Mouse (Mus musculus) MEL (cell line): ENCODE results near the gene Hfm1. TPM values are rescaled to one million over a fixed set of nuclear protein-coding genes. Genes with fewer than 3 reads are reported as not detected.

Source experiments
- DNase-seq: peaks from one replicate; pipeline ENCODE4 v3.0.0; 2011; ENCODE audit warnings: low read depth, low spot score
- H3K27ac ChIP-seq: 2 replicates; pipeline ENCODE4 v1.5.1; 2012; ENCODE audit warnings: low read depth, mild to moderate bottlenecking, control low read depth, low read length, moderate library complexity; ENCODE audit not compliant: control insufficient read depth
- H3K27me3 ChIP-seq, 2 experiments: fragments of 150-350 bp in 1 of 2; sonication (generic) in 1 of 2; 2 replicates each; pipeline ENCODE4 v1.6.1; 2012; ENCODE audit warnings: low read length in 2 of 2, mild to moderate bottlenecking in 2 of 2, improper control_type of control experiment in 1 of 2, moderate library complexity in 1 of 2; ENCODE audit not compliant: insufficient read depth in 2 of 2, control insufficient read depth in 1 of 2
- H3K36me3 ChIP-seq, 2 experiments: 2 replicates each; pipeline ENCODE4 v1.6.1; 2012 to 2014; ENCODE audit warnings: low read length in 2 of 2, improper control_type of control experiment in 1 of 2, inconsistent platforms in 1 of 2, mild to moderate bottlenecking in 1 of 2; ENCODE audit not compliant: insufficient read depth in 2 of 2, control insufficient read depth in 1 of 2
- H3K4me1 ChIP-seq, 2 experiments: fragments of 150-350 bp in 1 of 2; sonication (generic) in 1 of 2; 2 replicates each; pipeline ENCODE4 v1.6.1; 2012; ENCODE audit warnings: low read length in 2 of 2, improper control_type of control experiment in 1 of 2, mild to moderate bottlenecking in 1 of 2; ENCODE audit not compliant: insufficient read depth in 2 of 2, control insufficient read depth in 1 of 2
- H3K4me3 ChIP-seq, 2 experiments: fragments of 150-350 bp in 1 of 2; sonication (generic) in 1 of 2; 2 replicates each; pipeline ENCODE4 v1.5.1; 2012; ENCODE audit warnings: low read depth in 2 of 2, low read length in 2 of 2, mild to moderate bottlenecking in 2 of 2, moderate library complexity in 2 of 2, control low read depth in 1 of 2, improper control_type of control experiment in 1 of 2; ENCODE audit not compliant: control insufficient read depth in 1 of 2, insufficient read depth in 1 of 2
- H3K79me2 ChIP-seq: 2 replicates; pipeline ENCODE4 v1.6.1; 2012; ENCODE audit warnings: mild to moderate bottlenecking, low read length, moderate library complexity; ENCODE audit not compliant: control insufficient read depth, poor library complexity, insufficient read depth
- H3K9ac ChIP-seq: 2 replicates; pipeline ENCODE4 v1.6.1; 2012; ENCODE audit warnings: low read depth, mild to moderate bottlenecking, control low read depth, low read length, moderate library complexity; ENCODE audit not compliant: control insufficient read depth, poor library complexity, severe bottlenecking
- H3K9me3 ChIP-seq: fragments of 150-350 bp; sonication (generic); replicated peaks from 2 replicates; pipeline ENCODE4 v1.6.1; 2012; ENCODE audit warnings: mild to moderate bottlenecking, low read length, improper control_type of control experiment, moderate library complexity; ENCODE audit not compliant: insufficient read depth
- CHD1 ChIP-seq: IDR thresholded peaks from 2 replicates; pipeline ENCODE4 v1.6.1; 2012; ENCODE audit warnings: low read depth, mild to moderate bottlenecking, inconsistent platforms, low read length, improper control_type of control experiment
- CHD2 ChIP-seq: IDR thresholded peaks from 2 replicates; pipeline ENCODE4 v1.6.1; 2011; ENCODE audit warnings: low read length, improper control_type of control experiment
- CTCF ChIP-seq, 3 experiments: IDR thresholded peaks in 2 of 3; conservative IDR thresholded peaks in 1 of 3; 2 replicates each; pipeline ENCODE4 v1.5.1; 2011 to 2012; ENCODE audit warnings: low read length in 3 of 3, low read depth in 2 of 3, mild to moderate bottlenecking in 2 of 3, improper control_type of control experiment in 1 of 3, inconsistent platforms in 1 of 3, mixed read lengths in 1 of 3, moderate library complexity in 1 of 3; ENCODE audit not compliant: control insufficient read depth in 1 of 3, insufficient read depth in 1 of 3, poor library complexity in 1 of 3, severe bottlenecking in 1 of 3
- E2F4 ChIP-seq: IDR thresholded peaks from 2 replicates; pipeline ENCODE4 v1.6.1; 2011; ENCODE audit warnings: low read depth, low read length, improper control_type of control experiment, borderline replicate concordance
- ELF1 ChIP-seq: IDR thresholded peaks from 2 replicates; pipeline ENCODE4 v1.6.1; 2014; ENCODE audit warnings: low read depth, mild to moderate bottlenecking, inconsistent platforms, low read length, improper control_type of control experiment, moderate library complexity
- EP300 ChIP-seq, 2 experiments: IDR thresholded peaks; 2 replicates each; pipeline ENCODE4 v1.6.1; 2011; ENCODE audit warnings: improper control_type of control experiment in 2 of 2, low read length in 2 of 2, low read depth in 1 of 2, mild to moderate bottlenecking in 1 of 2
- ETS1 ChIP-seq: IDR thresholded peaks from 2 replicates; pipeline ENCODE4 v1.6.1; 2012; ENCODE audit warnings: low read depth, mild to moderate bottlenecking, inconsistent platforms, low read length, improper control_type of control experiment, moderate library complexity
- GABPA ChIP-seq: IDR thresholded peaks from 2 replicates; pipeline ENCODE4 v1.6.1; 2012; ENCODE audit warnings: low read depth, mild to moderate bottlenecking, inconsistent platforms, low read length, improper control_type of control experiment, moderate library complexity
- JUND ChIP-seq: IDR thresholded peaks from 2 replicates; pipeline ENCODE4 v1.6.1; 2011; ENCODE audit warnings: low read depth, mild to moderate bottlenecking, improper control_type of control experiment, low read length
- KAT2A ChIP-seq: conservative IDR thresholded peaks from 2 replicates; pipeline ENCODE4 v1.6.1; 2012; ENCODE audit warnings: low read depth, low read length, improper control_type of control experiment, inconsistent platforms
- MAFK ChIP-seq: IDR thresholded peaks from 2 replicates; pipeline ENCODE4 v1.6.1; 2011; ENCODE audit warnings: low read depth, mild to moderate bottlenecking, low read length, improper control_type of control experiment, borderline replicate concordance
- MAX ChIP-seq: IDR thresholded peaks from 2 replicates; pipeline ENCODE4 v1.6.1; 2011; ENCODE audit warnings: low read length, improper control_type of control experiment
- MAZ ChIP-seq: IDR thresholded peaks from 2 replicates; pipeline ENCODE4 v1.6.1; 2012; ENCODE audit warnings: low read depth, mild to moderate bottlenecking, inconsistent platforms, low read length, improper control_type of control experiment
- MEF2A ChIP-seq: IDR thresholded peaks from 2 replicates; pipeline ENCODE4 v1.6.1; 2014; ENCODE audit warnings: low read depth, mild to moderate bottlenecking, inconsistent platforms, low read length, improper control_type of control experiment; ENCODE audit not compliant: poor library complexity, insufficient replicate concordance, severe bottlenecking; ENCODE audit errors: extremely low read depth
- MYB ChIP-seq: IDR thresholded peaks from 2 replicates; pipeline ENCODE4 v1.6.1; 2011; ENCODE audit warnings: mild to moderate bottlenecking, low read depth, low read length, improper control_type of control experiment
- MYC ChIP-seq: IDR thresholded peaks from 2 replicates; pipeline ENCODE4 v1.6.1; 2011; ENCODE audit warnings: low read depth, mild to moderate bottlenecking, low read length, improper control_type of control experiment, moderate library complexity
- NELFE ChIP-seq: IDR thresholded peaks from 2 replicates; pipeline ENCODE4 v1.6.1; 2011; ENCODE audit warnings: low read depth, low read length, improper control_type of control experiment
- NRF1 ChIP-seq: IDR thresholded peaks from 2 replicates; pipeline ENCODE4 v1.6.1; 2014; ENCODE audit warnings: low read depth, mild to moderate bottlenecking, inconsistent platforms, low read length, improper control_type of control experiment, moderate library complexity; ENCODE audit not compliant: poor library complexity, insufficient read depth, severe bottlenecking
- POLR2AphosphoS2 ChIP-seq: IDR thresholded peaks from 2 replicates; pipeline ENCODE4 v1.6.1; 2011; ENCODE audit warnings: low read length, improper control_type of control experiment
- POLR2AphosphoS5 ChIP-seq: IDR thresholded peaks from 2 replicates; pipeline ENCODE4 v1.6.1; 2012; ENCODE audit warnings: low read depth, borderline replicate concordance, mild to moderate bottlenecking, inconsistent platforms, low read length, moderate library complexity, mixed read lengths
- RAD21 ChIP-seq: IDR thresholded peaks from 2 replicates; pipeline ENCODE4 v1.6.1; 2011; ENCODE audit warnings: mild to moderate bottlenecking, low read depth, low read length, improper control_type of control experiment
- SIN3A ChIP-seq: IDR thresholded peaks from 2 replicates; pipeline ENCODE4 v1.6.1; 2012; ENCODE audit warnings: low read length, improper control_type of control experiment, inconsistent platforms
- SMC3 ChIP-seq: IDR thresholded peaks from 2 replicates; pipeline ENCODE4 v1.6.1; 2011; ENCODE audit warnings: low read depth, low read length, improper control_type of control experiment
- TBP ChIP-seq: IDR thresholded peaks from 2 replicates; pipeline ENCODE4 v1.8.0; 2011; ENCODE audit warnings: low read depth, low read length, improper control_type of control experiment
- UBTF ChIP-seq: IDR thresholded peaks from 2 replicates; pipeline ENCODE4 v1.6.1; 2012; ENCODE audit warnings: low read depth, mild to moderate bottlenecking, inconsistent platforms, low read length, improper control_type of control experiment, moderate library complexity, borderline replicate concordance; ENCODE audit not compliant: insufficient read depth
- USF2 ChIP-seq, 2 experiments: IDR thresholded peaks; 2 replicates each; pipeline ENCODE4 v1.6.1; 2011 to 2012; ENCODE audit warnings: improper control_type of control experiment in 2 of 2, low read length in 2 of 2, borderline replicate concordance in 1 of 2, inconsistent platforms in 1 of 2, low read depth in 1 of 2, mild to moderate bottlenecking in 1 of 2; ENCODE audit not compliant: insufficient read depth in 1 of 2
- ZKSCAN1 ChIP-seq: IDR thresholded peaks from 2 replicates; pipeline ENCODE4 v1.6.1; 2012; ENCODE audit warnings: low read depth, mild to moderate bottlenecking, inconsistent platforms, low read length, improper control_type of control experiment, moderate library complexity
- ZMIZ1 ChIP-seq: IDR thresholded peaks from 2 replicates; pipeline ENCODE4 v1.6.1; 2012; ENCODE audit warnings: low read depth, mild to moderate bottlenecking, inconsistent platforms, low read length, improper control_type of control experiment, moderate library complexity
- polyA plus RNA-seq, 2 experiments: library from polyadenylated mRNA; stranded (reverse) in 1 of 2; unstranded in 1 of 2; fragments of >175 nt in 1 of 2; fragments of >200 nt in 1 of 2; gene quantifications; 2 replicates each; pipeline versions ENCODE4 v1.2.1 to v1.2.4; 2012; ENCODE audit warnings: low replicate concordance in 2 of 2, low read depth in 1 of 2; ENCODE audit not compliant: insufficient read length in 2 of 2, insufficient read depth in 1 of 2, missing spikeins in 1 of 2
- total RNA-seq: library from RNA; depleted of rRNA; stranded (reverse); fragments of 300-350 nt; gene quantifications from 2 replicates; pipeline ENCODE4 v1.2.3, GENCODE M21; 2012; rRNA removed

Gene Hfm1
- total RNA-seq (not detected in 2 replicates), polyA plus RNA-seq (not detected)

DNA sequence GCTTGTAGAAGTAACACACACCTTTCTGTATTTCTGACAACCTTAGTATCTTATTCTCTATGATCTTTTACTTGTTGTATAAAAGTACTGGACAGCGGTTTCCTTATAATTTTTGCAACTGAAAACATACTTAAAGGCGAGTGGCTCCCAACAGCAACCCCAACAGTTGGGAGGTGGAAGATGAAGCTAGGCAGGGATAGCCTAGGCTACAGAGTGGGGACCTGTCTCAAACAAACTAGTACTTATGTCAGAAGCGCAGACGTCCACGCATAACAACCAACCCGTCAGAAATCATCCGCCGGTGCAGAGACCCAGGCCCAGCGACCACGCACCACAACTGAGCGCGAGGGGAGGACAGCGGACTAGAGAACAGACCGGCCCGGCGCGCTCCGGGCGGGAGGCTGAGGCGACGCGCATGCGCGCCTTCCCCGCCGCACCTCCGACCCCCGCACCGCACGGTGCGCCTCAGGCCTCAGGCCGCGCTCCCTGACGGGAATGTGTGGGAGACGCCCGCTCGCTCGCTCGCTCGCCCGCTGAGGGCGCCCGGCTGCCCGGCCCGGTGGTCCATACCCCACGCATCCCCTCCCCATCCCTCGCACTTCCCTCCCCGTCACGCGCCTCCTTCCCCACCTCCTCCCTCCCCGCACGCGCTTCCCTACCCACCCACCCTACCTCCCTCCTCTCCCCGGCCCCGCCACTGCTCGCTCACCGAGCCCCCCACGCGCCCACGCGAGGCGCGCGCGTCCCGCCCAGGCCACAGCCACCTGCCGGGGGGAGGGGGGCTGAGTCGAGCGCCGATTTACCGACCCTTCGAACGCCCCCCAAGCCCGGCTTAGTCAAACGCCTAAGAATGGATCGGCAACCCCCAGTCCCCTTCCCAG lies at the start of gene Hfm1:
Gene Hfm1, minus strand, starts transcription at position 834 of the 881 bp plus-strand sequence.
- H3K9ac ChIP-seq = no peak within 1 kb of the TSS
- no peaks in the 10 kb centered on the region for H3K79me2 ChIP-seq
- no peak for DNase-seq
- H3K4me3 ChIP-seq = no peak within 1 kb of the TSS
- no peak for TF ChIP-seq ETS1
- TF ChIP-seq MAX = no peak
- TF ChIP-seq MEF2A = no peak
- no peak for TF ChIP-seq USF2 (IDR thresholded peaks at IDR 0.05; ENCODE audit: borderline replicate concordance in 1 of 2, insufficient read depth in 1 of 2, low read depth in 1 of 2, low read length in 2 of 2)
- no peak for TF ChIP-seq SIN3A
- no peak for TF ChIP-seq MAFK
- no peak for TF ChIP-seq GABPA
- TF ChIP-seq SMC3 = no peak
- TF ChIP-seq RAD21 = no peak
- TF ChIP-seq ZKSCAN1 = no peak
- no peak for TF ChIP-seq UBTF
- no peak for TF ChIP-seq ZMIZ1
- TF ChIP-seq KAT2A = no peak
- TF ChIP-seq MYC = no peak
- no peak for TF ChIP-seq CHD1
- no peak for TF ChIP-seq MYB
- no peak for TF ChIP-seq ELF1
- H3K36me3 ChIP-seq = no peaks in the 10 kb centered on the region
- no peak within 1 kb of the TSS for H3K27ac ChIP-seq
- no peaks in the 10 kb centered on the region for H3K9me3 ChIP-seq
- peaks cover 0 to 2% of the 10 kb centered on the region in 2 experiments; a peak in 1 of 4 replicates for H3K27me3 ChIP-seq
- H3K4me1 ChIP-seq = peaks cover 0 to 2% of the 10 kb centered on the region in 2 experiments; a peak in 2 of 4 replicates

DNA sequence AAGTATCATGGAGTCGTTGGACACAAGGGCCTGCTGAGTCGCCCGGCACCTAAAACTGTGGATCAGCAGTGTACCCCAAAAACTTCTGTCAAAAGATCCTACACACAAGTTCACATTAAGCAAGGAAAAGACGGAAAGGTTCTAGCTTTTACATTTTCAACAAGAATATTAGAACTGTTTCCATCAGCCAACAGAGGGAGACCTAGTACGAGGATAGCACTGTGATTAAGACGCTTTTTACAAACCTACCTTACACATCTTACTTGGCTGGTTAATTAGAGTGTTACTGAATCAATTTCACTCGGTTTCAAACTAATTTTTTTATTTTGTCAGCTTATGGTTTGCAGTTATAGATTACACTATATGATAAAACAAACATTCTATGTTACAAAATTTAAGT lies 47.8 kb upstream of the Hfm1 start:
- no peak overlapping the region for H3K4me3 ChIP-seq
- H3K27me3 ChIP-seq = no peaks in the 10 kb centered on the region
- H3K9ac ChIP-seq = no peak overlapping the region
- no peaks in the 10 kb centered on the region; the same call in 1 of the 2 replicates for H3K79me2 ChIP-seq
- no peak for DNase-seq
- no peaks in the 10 kb centered on the region for H3K9me3 ChIP-seq
- peaks cover 0 to 53% of the 10 kb centered on the region in 2 experiments; a peak in 2 of 4 replicates for H3K36me3 ChIP-seq
- H3K27ac ChIP-seq = no peak overlapping the region
- no peaks in the 10 kb centered on the region for H3K4me1 ChIP-seq
- no peak for TF ChIP-seq POLR2AphosphoS2
- no peak for TF ChIP-seq ELF1
- no peak for TF ChIP-seq EP300 (IDR thresholded peaks at IDR 0.05; ENCODE audit: low read depth in 1 of 2, low read length in 2 of 2)
- TF ChIP-seq CHD2 = no peak
- no peak for TF ChIP-seq NELFE
- TF ChIP-seq CHD1 = no peak
- TF ChIP-seq CTCF (IDR thresholded peaks at IDR 0.05 in 2 of 3, conservative IDR thresholded peaks at IDR 0.05 in 1 of 3; ENCODE audit: control insufficient read depth in 1 of 3, insufficient read depth in 1 of 3, low read depth in 2 of 3, low read length in 3 of 3, poor library complexity in 1 of 3, severe bottlenecking in 1 of 3) = no peak
- no peak for TF ChIP-seq MAFK
- no peak for TF ChIP-seq E2F4
- no peak for TF ChIP-seq USF2 (IDR thresholded peaks at IDR 0.05; ENCODE audit: borderline replicate concordance in 1 of 2, insufficient read depth in 1 of 2, low read depth in 1 of 2, low read length in 2 of 2)
- no peak for TF ChIP-seq MAZ
- no peak for TF ChIP-seq TBP
- TF ChIP-seq POLR2AphosphoS5 = no peak
- TF ChIP-seq NRF1 = no peak
- no peak for TF ChIP-seq MYB
- TF ChIP-seq JUND = no peak
- no peak for TF ChIP-seq SMC3
